ENCODE assay signal across 8 mouse cellular contexts in genomic region chr9:98955103-98955715, GRCm38 (mm10). TPM values are rescaled to one million over a fixed set of nuclear protein-coding genes. Genes with fewer than 3 reads are reported as not detected.
DNase-seq lines count a peak whose midpoint lies in the region; ATAC-seq lines count a peak whose summit lies in the region.

TSS of gene Foxl2 (plus strand) at chr9:98955288.

- peak; percentile 88 for DNase-seq in heart, adult 11 months
- DNase-seq in heart, adult 8-10 months (ENCODE audit: low spot score) = no peak
- peak; percentile 40 for DNase-seq in adrenal gland, postnatal 10 days
- peak; percentile 48 to 65 for DNase-seq in kidney, postnatal 4 days
- DNase-seq in thymus, postnatal 36 days = no peak
- DNase-seq in T-cell, adult 2 months (ENCODE audit: low spot score) = no peak

- peak within 1 kb of the TSS; percentile 40 for H3K4me3 ChIP-seq in forebrain, embryonic 15.5 days
- H3K4me3 ChIP-seq in neural tube, embryonic 13.5 days = peak within 1 kb of the TSS; percentile 36

- peaks cover 91% of the 10 kb centered on the region for H3K27me3 ChIP-seq in forebrain, embryonic 15.5 days
- peaks cover 100% of the 10 kb centered on the region for H3K27me3 ChIP-seq in neural tube, embryonic 13.5 days

- 1% methylated on average over 52 of the region's 58 CpGs for WGBS in forebrain, embryonic 15.5 days
- WGBS in neural tube, embryonic 13.5 days = under 1% methylated on average over 55 of the region's 58 CpGs

- ATAC-seq in forebrain, embryonic 15.5 days (replicated peaks) = no peak; the same call in 1 of the 2 replicates
- ATAC-seq in neural tube, embryonic 13.5 days (ENCODE audit: low read depth) = peak; percentile 42

- no peak within 1 kb of the TSS for H3K27ac ChIP-seq in forebrain, embryonic 15.5 days (replicated peaks)
- H3K27ac ChIP-seq in neural tube, embryonic 13.5 days (replicated peaks) = peak within 1 kb of the TSS; percentile 64

- peak within 1 kb of the TSS; percentile 67 for H3K4me2 ChIP-seq in forebrain, embryonic 15.5 days (replicated peaks)
- peak within 1 kb of the TSS; percentile 56 for H3K4me2 ChIP-seq in neural tube, embryonic 13.5 days

- H3K9ac ChIP-seq in forebrain, embryonic 15.5 days (replicated peaks) = peak within 1 kb of the TSS; percentile 0; the same call in 1 of the 2 replicates
- peak within 1 kb of the TSS; percentile 49 for H3K9ac ChIP-seq in neural tube, embryonic 13.5 days

- H3K36me3 ChIP-seq in forebrain, embryonic 15.5 days = no peaks in the 10 kb centered on the region
- no peaks in the 10 kb centered on the region for H3K36me3 ChIP-seq in neural tube, embryonic 13.5 days

- H3K4me1 ChIP-seq in forebrain, embryonic 15.5 days = peaks cover 34% of the 10 kb centered on the region
- H3K4me1 ChIP-seq in neural tube, embryonic 13.5 days (replicated peaks) = peaks cover 36% of the 10 kb centered on the region

- no peaks in the 10 kb centered on the region for H3K9me3 ChIP-seq in forebrain, embryonic 15.5 days
- H3K9me3 ChIP-seq in neural tube, embryonic 13.5 days = no peaks in the 10 kb centered on the region

RNA-seq across cellular contexts. Expression of gene Foxl2, which starts in this region (rescaled TPM):
- total RNA-seq in heart, adult 8-10 months (2022) = not detected
- total RNA-seq in adrenal gland, postnatal 10 days (2021) = not detected
- polyA plus RNA-seq in forebrain, embryonic 15.5 days (2015; fragmentation: Nextera tagmentation; extraction: Ambion mirVana) = 0.27 and 0.42 TPM in 2 replicates
- 0.63 and 0.68 TPM in 2 replicates for polyA plus RNA-seq in neural tube, embryonic 13.5 days (2015; fragmentation: Nextera tagmentation; extraction: Ambion mirVana)

Comparison
In these comparisons a context has a peak if more than half of its experiments do, and no peak if none do; other contexts are left out.
1. DNase-seq: peak in heart, adult 11 months (single experiment) and kidney, postnatal 4 days (2 of 2); none in heart, adult 8-10 months (single experiment), thymus, postnatal 36 days (0 of 2) and T-cell, adult 2 months (single experiment).
2. Peak in DNase-seq in adrenal gland, postnatal 10 days; RNA of the gene not detected or under 1 TPM.
3. Peak in ATAC-seq, H3K4me3 ChIP-seq, H3K27ac ChIP-seq, H3K9ac ChIP-seq and H3K4me2 ChIP-seq in neural tube, embryonic 13.5 days; RNA of the gene not detected or under 1 TPM.